Mouse (Mus musculus): Measurements from ENCODE around the gene Nav3. TPM values are rescaled to one million over a fixed set of nuclear protein-coding genes. Genes with fewer than 3 reads are reported as not detected.

The Nav3 gene
- total and polyA plus RNA-seq, 3 experiments: not detected

GRCm38 (mm10) chr10:110204121-110204697 lies 251.8 kb downstream of the Nav3 start:
- no peaks in the 10 kb centered on the region for H3K27me3 ChIP-seq (ENCODE audit: control insufficient read depth in 1 of 2, insufficient read depth in 2 of 2, low read length in 2 of 2)
- no peaks in the 10 kb centered on the region for H3K79me2 ChIP-seq (ENCODE audit: control insufficient read depth, insufficient read depth, low read length, poor library complexity)
- no peaks in the 10 kb centered on the region for H3K4me1 ChIP-seq (ENCODE audit: control insufficient read depth in 1 of 2, insufficient read depth in 2 of 2, low read length in 2 of 2)
- TF ChIP-seq ZC3H11A (IDR thresholded peaks at IDR 0.05; ENCODE audit: low read depth, low read length) (no peak), POLR2AphosphoS5 (IDR thresholded peaks at IDR 0.05; ENCODE audit: borderline replicate concordance, low read depth, low read length) (no peak), USF2 (IDR thresholded peaks at IDR 0.05; ENCODE audit: borderline replicate concordance in 1 of 2, insufficient read depth in 1 of 2, low read depth in 1 of 2, low read length in 2 of 2) (no peak), UBTF (IDR thresholded peaks at IDR 0.05; ENCODE audit: borderline replicate concordance, insufficient read depth, low read depth, low read length) (no peak), NRF1 (IDR thresholded peaks at IDR 0.05; ENCODE audit: insufficient read depth, low read depth, low read length, poor library complexity, severe bottlenecking) (no peak), MYB (IDR thresholded peaks at IDR 0.05; ENCODE audit: low read depth, low read length) (no peak), HCFC1 (IDR thresholded peaks at IDR 0.05; ENCODE audit: low read depth, low read length) (no peak), E2F4 (IDR thresholded peaks at IDR 0.05; ENCODE audit: borderline replicate concordance, low read depth, low read length) (no peak), CHD1 (IDR thresholded peaks at IDR 0.05; ENCODE audit: low read depth, low read length) (no peak), ELF1 (IDR thresholded peaks at IDR 0.05; ENCODE audit: low read depth, low read length) (no peak), POLR2AphosphoS2 (IDR thresholded peaks at IDR 0.05; ENCODE audit: low read length) (no peak), TAL1 (IDR thresholded peaks at IDR 0.05; ENCODE audit: low read length) (no peak)
- no peak for DNase-seq (ENCODE audit: low read depth, low spot score)
- H3K36me3 ChIP-seq (ENCODE audit: control insufficient read depth in 1 of 2, insufficient read depth in 2 of 2, low read length in 2 of 2): no peaks in the 10 kb centered on the region
- H3K27ac ChIP-seq (ENCODE audit: control insufficient read depth, low read depth, low read length): no peak overlapping the region
- H3K9me3 ChIP-seq (replicated peaks; ENCODE audit: insufficient read depth, low read length): no peaks in the 10 kb centered on the region
- H3K9ac ChIP-seq (ENCODE audit: control insufficient read depth, low read depth, low read length, poor library complexity, severe bottlenecking): no peak overlapping the region
- H3K4me3 ChIP-seq (ENCODE audit: control insufficient read depth in 1 of 2, insufficient read depth in 1 of 2, low read depth in 2 of 2, low read length in 2 of 2): no peak overlapping the region

- H3K79me2 ChIP-seq (ENCODE audit: control insufficient read depth, insufficient read depth, low read length, poor library complexity): no peaks in the 10 kb centered on the region
- H3K9ac ChIP-seq (ENCODE audit: control insufficient read depth, low read depth, low read length, poor library complexity, severe bottlenecking): no peak overlapping the region
- DNase-seq (ENCODE audit: low read depth, low spot score): no peak
- H3K27me3 ChIP-seq (ENCODE audit: control insufficient read depth in 1 of 2, insufficient read depth in 2 of 2, low read length in 2 of 2): no peaks in the 10 kb centered on the region
- H3K9me3 ChIP-seq (replicated peaks; ENCODE audit: insufficient read depth, low read length): no peaks in the 10 kb centered on the region
- H3K36me3 ChIP-seq (ENCODE audit: control insufficient read depth in 1 of 2, insufficient read depth in 2 of 2, low read length in 2 of 2): no peaks in the 10 kb centered on the region
- H3K27ac ChIP-seq (ENCODE audit: control insufficient read depth, low read depth, low read length): no peak overlapping the region
- no peak for TF ChIP-seq POLR2A (IDR thresholded peaks at IDR 0.05; ENCODE audit: control insufficient read depth in 1 of 2, insufficient read depth in 1 of 2, low read depth in 1 of 2, low read length in 2 of 2, poor library complexity in 1 of 2)
- no peak for TF ChIP-seq GATA1 (IDR thresholded peaks at IDR 0.05; ENCODE audit: low read depth, low read length)
- no peak for TF ChIP-seq ZC3H11A (IDR thresholded peaks at IDR 0.05; ENCODE audit: low read depth, low read length)
- TF ChIP-seq MAX (IDR thresholded peaks at IDR 0.05; ENCODE audit: low read length): no peak
- no peak for TF ChIP-seq RCOR1 (IDR thresholded peaks at IDR 0.05; ENCODE audit: low read depth, low read length)
- no peak for TF ChIP-seq MYC (IDR thresholded peaks at IDR 0.05; ENCODE audit: low read depth, low read length)
- TF ChIP-seq JUND (IDR thresholded peaks at IDR 0.05; ENCODE audit: low read depth, low read length): no peak
- TF ChIP-seq ZNF384 (IDR thresholded peaks at IDR 0.05; ENCODE audit: low read depth, low read length): no peak
- no peak for TF ChIP-seq CHD1 (IDR thresholded peaks at IDR 0.05; ENCODE audit: low read depth, low read length)
- no peak for TF ChIP-seq NELFE (IDR thresholded peaks at IDR 0.05; ENCODE audit: low read depth, low read length)
- TF ChIP-seq MAFK (IDR thresholded peaks at IDR 0.05; ENCODE audit: borderline replicate concordance, low read depth, low read length): no peak
- TF ChIP-seq ZKSCAN1 (IDR thresholded peaks at IDR 0.05; ENCODE audit: low read depth, low read length): no peak
- no peak for TF ChIP-seq MXI1 (IDR thresholded peaks at IDR 0.05; ENCODE audit: low read depth, low read length)
- TF ChIP-seq TCF12 (IDR thresholded peaks at IDR 0.05; ENCODE audit: low read depth, low read length): no peak
- TF ChIP-seq CTCF (IDR thresholded peaks at IDR 0.05 in 2 of 3, conservative IDR thresholded peaks at IDR 0.05 in 1 of 3; ENCODE audit: control insufficient read depth in 1 of 3, insufficient read depth in 1 of 3, low read depth in 2 of 3, low read length in 3 of 3, poor library complexity in 1 of 3, severe bottlenecking in 1 of 3): no peak
- no peak for TF ChIP-seq ELF1 (IDR thresholded peaks at IDR 0.05; ENCODE audit: low read depth, low read length)
- TF ChIP-seq POLR2AphosphoS5 (IDR thresholded peaks at IDR 0.05; ENCODE audit: borderline replicate concordance, low read depth, low read length): no peak
- no peaks in the 10 kb centered on the region for H3K4me1 ChIP-seq (ENCODE audit: control insufficient read depth in 1 of 2, insufficient read depth in 2 of 2, low read length in 2 of 2)
- no peak overlapping the region for H3K4me3 ChIP-seq (ENCODE audit: control insufficient read depth in 1 of 2, insufficient read depth in 1 of 2, low read depth in 2 of 2, low read length in 2 of 2)
These were observed 263.1 kb downstream of the Nav3 start for GRCm38 (mm10) chr10:110192881-110193280.

Data from MEL (cell line).